Mouse (Mus musculus) left cerebral cortex, adult 2 months (tissue): ENCODE results near the gene Sytl3. TPM values are rescaled to one million over a fixed set of nuclear protein-coding genes. Genes with fewer than 3 reads are reported as not detected.

Experiments used
- DNase-seq, 2 experiments: peaks; one replicate each; pipeline ENCODE4 v3.0.0; 2021 to 2022; ENCODE audit warnings: low spot score in 2 of 2, mixed read lengths in 1 of 2; ENCODE audit errors: extremely low spot score in 1 of 2
- H3K27ac ChIP-seq: fragments of 200-600 bp; 2 replicates; pipeline ENCODE4 v1.8.1; 2022
- H3K4me3 ChIP-seq: fragments of 200-600 bp; 2 replicates; pipeline ENCODE4 v1.8.1; 2022
- CTCF ChIP-seq: fragments of 200-600 bp; IDR thresholded peaks from 2 replicates; pipeline ENCODE4 v1.8.1; 2022; ENCODE audit warnings: antibody characterized with exemption, mild to moderate bottlenecking, moderate library complexity
- intact Hi-C: fragments of 180-260 bp; cut with DNase I; formaldehyde crosslinking; loops from one replicate; pipeline ENCODE4 v1.15.1; 2025
- total RNA-seq, 2 experiments: library from RNA; stranded (reverse); gene quantifications; 2 replicates each; pipeline ENCODE4 v1.2.3; 2021

Gene Sytl3
- total RNA-seq, 2 experiments from 2014 or later, result 0.34 to 0.77 TPM

- no peak for DNase-seq
- intact Hi-C loops, result no loop called here
- H3K4me3 ChIP-seq, result no peak overlapping the region
- no peak for TF ChIP-seq CTCF
- H3K27ac ChIP-seq, result no peak overlapping the region
Observed at GRCm38 (mm10) chr17:6765886-6766285, 107.0 kb downstream of the Sytl3 start.

- no peak for DNase-seq
- no peak for TF ChIP-seq CTCF
- intact Hi-C loops, result loop anchor here (1.0 kb wide), 1 partner anchor 19 kb away; no protein-coding TSS in a partner anchor
- no peak overlapping the region for H3K27ac ChIP-seq
- no peak overlapping the region for H3K4me3 ChIP-seq
Observed at GRCm38 (mm10) chr17:6766823-6767222, 107.9 kb downstream of the Sytl3 start.

- H3K27ac ChIP-seq, result no peak overlapping the region
Observed at GRCm38 (mm10) chr17:6767771-6768170, 108.9 kb downstream of the Sytl3 start.

GRCm38 (mm10) chr17:6768301-6768788, 109.5 kb downstream of the Sytl3 start:
- H3K27ac ChIP-seq, result no peak overlapping the region
- DNase-seq, result no peak
- intact Hi-C loops, result no loop called here
- H3K4me3 ChIP-seq, result no peak overlapping the region
- no peak for TF ChIP-seq CTCF

More at GRCm38 (mm10) chr17:6767771-6768170, 108.9 kb downstream of the Sytl3 start:
- H3K4me3 ChIP-seq, result no peak overlapping the region
- intact Hi-C loops, result loop anchor here (1.0 kb wide), 1 partner anchor 19 kb away; no protein-coding TSS in a partner anchor
- TF ChIP-seq CTCF, result no peak
- DNase-seq, result no peak

GRCm38 (mm10) chr17:6769602-6770001, 110.7 kb downstream of the Sytl3 start:
- TF ChIP-seq CTCF, result no peak
- DNase-seq, result no peak
- Histone ChIP-seq H3K4me3 (no peak overlapping the region), H3K27ac (no peak overlapping the region)
- intact Hi-C loops, result loop anchor here (1.0 kb wide), 1 partner anchor 14 kb away; no protein-coding TSS in a partner anchor

GRCm38 (mm10) chr17:6771661-6772489, 113.0 kb downstream of the Sytl3 start:
- Histone ChIP-seq H3K27ac (no peak overlapping the region), H3K4me3 (no peak overlapping the region)
- intact Hi-C loops, result no loop called here
- TF ChIP-seq CTCF, result no peak
- DNase-seq, result no peak

GRCm38 (mm10) chr17:6772490-6772773, 113.5 kb downstream of the Sytl3 start:
- intact Hi-C loops, result no loop called here
- DNase-seq, result no peak
- TF ChIP-seq CTCF, result no peak
- Histone ChIP-seq H3K27ac (no peak overlapping the region), H3K4me3 (no peak overlapping the region)

GRCm38 (mm10) chr17:6773249-6773966, 114.5 kb downstream of the Sytl3 start:
- no peak overlapping the region for H3K4me3 ChIP-seq
- TF ChIP-seq CTCF, result no peak
- DNase-seq, result no peak
- intact Hi-C loops, result no loop called here
- no peak overlapping the region for H3K27ac ChIP-seq

- no peak overlapping the region for H3K4me3 ChIP-seq
- TF ChIP-seq CTCF, result no peak
- no peak for DNase-seq
- H3K27ac ChIP-seq, result no peak overlapping the region
- intact Hi-C loops, result loop anchor here (5.0 kb wide), 1 partner anchor 117 kb away; no protein-coding TSS in a partner anchor
Observed at GRCm38 (mm10) chr17:6775221-6775620, 116.3 kb downstream of the Sytl3 start.

- DNase-seq, result no peak
- Histone ChIP-seq H3K27ac (no peak overlapping the region), H3K4me3 (no peak overlapping the region)
- intact Hi-C loops, result loop anchor here (5.0 kb wide), 1 partner anchor 117 kb away; no protein-coding TSS in a partner anchor
- TF ChIP-seq CTCF, result no peak
Observed at GRCm38 (mm10) chr17:6775671-6776070, 116.8 kb downstream of the Sytl3 start.

- TF ChIP-seq CTCF, result no peak
- no peak for DNase-seq
- H3K27ac ChIP-seq, result no peak overlapping the region
- intact Hi-C loops, result loop anchor here (5.0 kb wide), 1 partner anchor 116 kb away; no protein-coding TSS in a partner anchor
- no peak overlapping the region for H3K4me3 ChIP-seq
Observed at GRCm38 (mm10) chr17:6776123-6776522, 117.2 kb downstream of the Sytl3 start.

GRCm38 (mm10) chr17:6776576-6776975, 117.7 kb downstream of the Sytl3 start:
- Histone ChIP-seq H3K27ac (no peak overlapping the region), H3K4me3 (no peak overlapping the region)
- no peak for TF ChIP-seq CTCF
- DNase-seq, result no peak
- intact Hi-C loops, result loop anchor here (5.0 kb wide), 1 partner anchor 116 kb away; no protein-coding TSS in a partner anchor
